Mouse (Mus musculus) heart, adult 9 months (tissue): ENCODE results near the gene Nlgn1.

Experiments used
- DNase-seq, 2 experiments: peaks; one replicate each; pipeline ENCODE4 v3.0.0; 2022; ENCODE audit warnings: low spot score in 2 of 2

Nlgn1 gene

DNA sequence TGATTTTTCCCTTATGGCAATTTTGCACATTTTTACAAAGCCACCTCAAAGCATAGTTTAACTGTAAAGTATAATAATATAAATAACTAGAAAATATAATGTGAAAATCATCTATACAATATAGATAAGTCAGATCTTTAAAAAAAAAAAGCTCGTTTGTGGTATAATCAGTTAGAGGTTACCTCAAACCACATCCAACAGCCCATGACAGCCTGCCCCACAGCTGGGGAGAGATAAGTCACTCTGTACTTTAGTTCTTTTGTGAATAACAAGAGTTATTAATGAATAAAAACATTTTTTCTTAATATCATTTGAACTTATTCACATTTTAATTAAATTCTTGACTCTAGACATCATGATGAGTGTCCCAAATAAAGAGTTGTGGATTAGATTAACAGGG, 130.8 kb downstream of the Nlgn1 start:
- DNase-seq: no peak

- DNase-seq: no peak
Measured at GRCm38 (mm10) chr3:26194970-26195369, 137.3 kb downstream of the Nlgn1 start.

GRCm38 (mm10) chr3:26181013-26181412, 151.2 kb downstream of the Nlgn1 start:
- no peak for DNase-seq

GRCm38 (mm10) chr3:26175371-26175770, 156.9 kb downstream of the Nlgn1 start:
- no peak for DNase-seq

DNA sequence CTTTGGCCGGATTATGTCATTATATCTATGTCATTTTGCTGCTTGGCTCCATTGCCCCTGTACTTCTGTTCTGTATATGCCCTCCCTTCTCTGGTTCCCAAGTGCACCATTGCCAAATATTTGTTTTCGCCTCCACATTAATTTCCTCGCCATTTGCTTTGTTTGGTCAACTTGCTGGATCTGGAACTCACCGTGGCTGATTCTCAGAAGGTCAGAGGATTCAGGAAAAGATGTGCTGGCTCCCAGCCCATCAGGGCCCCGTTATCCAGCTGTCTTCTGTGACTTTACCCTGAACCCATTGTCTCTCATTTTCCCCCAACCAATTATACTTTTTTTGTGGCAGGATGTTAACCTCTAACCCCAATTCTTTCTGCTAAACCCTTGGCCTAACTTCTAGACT, 158.0 kb downstream of the Nlgn1 start:
- DNase-seq: no peak

DNA sequence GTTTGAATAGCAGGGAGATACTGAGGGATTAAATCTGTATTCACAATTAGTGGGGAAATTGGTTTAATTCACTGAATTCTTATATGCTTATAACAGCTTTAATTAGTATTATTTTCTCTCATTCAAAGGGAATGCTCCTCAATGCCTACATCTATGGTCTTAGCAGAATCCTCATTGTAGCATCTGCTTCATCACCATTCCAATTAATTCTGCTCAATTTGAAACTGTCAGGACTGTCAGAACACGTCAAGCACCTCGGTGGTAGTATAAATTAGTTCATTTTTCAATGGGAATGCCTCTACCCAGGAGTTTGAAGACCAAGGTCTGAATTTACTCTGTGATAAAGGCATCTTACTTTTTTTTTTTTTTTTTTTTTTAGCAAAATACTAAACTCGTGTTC, 158.6 kb downstream of the Nlgn1 start:
- no peak for DNase-seq

DNA sequence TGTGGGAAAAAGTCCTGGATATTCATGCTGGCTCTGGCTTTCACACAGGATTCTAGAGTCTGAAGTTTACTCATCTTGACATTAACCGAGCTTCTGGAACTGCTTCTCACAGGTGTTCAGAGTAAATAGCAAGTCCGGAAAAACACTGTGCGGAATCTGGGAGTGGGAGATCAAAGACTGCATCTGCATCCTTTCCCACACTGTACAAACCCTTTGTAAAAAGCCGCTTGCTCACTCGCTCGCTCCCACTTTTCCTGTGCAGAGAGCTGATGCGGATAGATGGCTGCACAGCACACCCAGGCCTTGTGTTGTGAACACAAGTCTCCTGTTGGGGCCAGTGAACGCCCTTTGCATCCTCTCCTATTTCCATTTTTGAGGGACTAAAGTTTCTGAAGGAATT, 165.5 kb downstream of the Nlgn1 start:
- no peak for DNase-seq

GRCm38 (mm10) chr3:26153782-26154181, 178.5 kb downstream of the Nlgn1 start:
- DNase-seq: no peak

DNA sequence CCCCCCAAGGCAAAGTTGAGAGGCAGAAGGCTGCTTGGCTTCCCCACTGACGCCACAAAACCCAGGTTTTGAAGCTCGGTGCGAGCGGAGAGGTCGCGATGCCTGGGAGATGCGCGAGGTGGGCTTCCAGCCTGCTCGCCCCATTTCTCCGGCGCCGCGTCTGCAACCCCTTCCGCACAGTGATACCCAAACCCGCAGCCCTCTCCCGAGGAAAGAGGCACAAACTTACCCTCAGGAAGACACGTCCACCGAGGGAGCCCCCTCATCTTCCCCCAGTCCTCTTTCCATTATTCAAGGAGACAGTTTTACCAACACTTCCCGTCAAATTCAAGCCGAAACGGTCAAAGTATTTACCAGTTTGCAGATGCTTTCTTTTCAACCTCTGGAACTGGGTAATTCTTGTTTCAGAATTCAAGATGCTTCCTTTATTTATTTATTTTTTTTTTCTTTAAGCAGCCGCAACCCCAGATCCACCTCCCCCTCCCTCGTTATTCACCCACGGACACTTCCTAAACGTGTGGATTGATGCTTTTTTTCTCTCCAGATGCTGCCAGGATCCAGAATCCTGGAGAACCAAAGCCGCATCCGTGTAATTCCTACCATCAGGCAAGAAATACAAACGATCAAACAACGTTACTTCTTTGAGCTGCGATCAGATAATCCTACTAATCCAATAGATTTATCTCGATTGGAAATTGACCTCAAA, 179.1 kb downstream of the Nlgn1 start:
- no peak for DNase-seq

- DNase-seq: no peak
Measured at GRCm38 (mm10) chr3:26152510-26153035, 179.7 kb downstream of the Nlgn1 start.

DNA sequence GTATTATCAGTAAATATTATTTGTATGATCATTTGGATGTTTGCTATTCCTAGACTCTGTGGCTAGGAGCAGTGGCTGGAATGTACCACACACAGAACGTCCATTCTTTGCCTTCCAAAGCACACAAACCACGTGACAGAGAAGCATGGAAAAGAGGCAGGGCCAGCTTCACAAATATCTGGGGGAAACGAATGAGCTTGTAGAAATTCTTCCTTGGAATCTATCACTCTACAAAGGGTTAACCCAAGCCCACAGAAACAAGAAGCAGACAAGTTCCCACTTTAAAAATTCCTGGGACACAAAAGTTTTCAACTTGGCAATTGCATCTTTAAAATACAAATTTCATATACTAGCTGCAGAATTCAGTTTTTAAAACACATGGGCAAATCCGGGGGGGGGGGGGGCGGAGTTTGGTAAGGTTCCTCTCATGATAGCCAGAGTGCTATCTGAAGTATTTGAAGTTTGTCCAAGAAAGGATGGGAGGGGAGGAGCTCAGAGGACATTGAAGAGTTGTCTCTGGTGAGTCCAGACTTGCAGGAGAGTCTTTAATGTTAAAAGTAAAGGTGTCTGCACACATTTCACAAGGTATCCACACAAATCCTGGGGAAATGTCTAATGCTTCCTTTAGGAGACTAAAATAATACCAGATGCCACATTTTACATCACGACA, 180.8 kb downstream of the Nlgn1 start:
- no peak for DNase-seq

GRCm38 (mm10) chr3:26146174-26146573, 186.1 kb downstream of the Nlgn1 start:
- no peak for DNase-seq

DNA sequence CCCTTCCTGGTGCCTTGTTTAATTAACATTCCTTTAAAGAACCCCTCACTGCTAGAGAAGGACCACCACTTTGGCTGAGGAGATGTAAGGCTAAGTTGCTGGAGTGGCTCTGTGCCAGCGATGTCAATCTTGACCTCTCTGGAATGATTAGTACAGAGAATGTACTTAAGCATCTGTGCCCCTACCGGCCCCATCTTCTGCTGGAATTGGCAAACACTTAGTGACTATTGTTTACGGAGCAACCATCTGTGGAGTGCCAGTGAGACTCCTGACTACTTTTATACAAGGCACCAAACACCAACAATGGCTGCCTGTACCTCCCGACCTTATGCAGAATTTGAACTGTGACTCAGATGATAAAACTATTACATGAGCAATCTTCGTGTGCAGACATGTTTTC, 186.8 kb downstream of the Nlgn1 start:
- no peak for DNase-seq

DNA sequence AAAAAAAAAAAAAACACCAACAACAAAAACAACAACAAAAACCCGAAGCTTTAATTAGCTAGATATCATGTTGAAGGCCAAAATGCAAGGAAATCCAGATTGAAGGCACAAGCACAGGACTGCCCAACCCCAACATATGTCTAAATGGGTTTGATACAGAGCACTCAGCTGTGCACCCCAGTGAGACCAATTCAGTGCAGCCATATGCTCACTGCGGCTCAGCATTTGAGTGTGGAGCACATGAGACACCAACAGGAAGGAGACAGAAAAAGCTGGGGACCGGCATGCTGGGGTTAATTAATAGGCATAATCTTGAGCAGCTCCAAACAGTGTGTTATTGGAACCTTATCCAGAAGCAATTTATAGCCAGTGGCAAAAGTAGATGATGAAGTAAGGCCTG, 190.7 kb downstream of the Nlgn1 start:
- DNase-seq: no peak

- no peak for DNase-seq
Measured at GRCm38 (mm10) chr3:26134839-26135651, 197.2 kb downstream of the Nlgn1 start.

DNA sequence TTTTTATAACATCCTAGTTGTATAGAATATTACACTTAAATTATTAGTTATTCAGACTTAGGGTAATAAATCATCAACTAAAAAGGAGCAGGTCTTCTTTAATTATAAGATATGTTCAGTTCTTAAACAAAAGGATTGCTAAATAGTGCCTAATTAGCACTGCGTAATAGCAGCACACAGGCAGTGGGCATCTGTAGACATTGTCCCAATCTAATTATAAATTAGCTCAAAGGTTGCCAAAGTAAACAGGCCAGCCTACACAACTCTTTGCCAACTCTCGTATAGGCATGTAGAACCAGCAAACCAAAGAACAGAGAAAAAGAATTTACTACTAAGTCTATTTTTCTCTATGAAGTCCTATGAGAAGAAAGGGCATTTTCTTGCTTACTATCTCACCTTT, 201.3 kb downstream of the Nlgn1 start:
- DNase-seq: no peak

DNA sequence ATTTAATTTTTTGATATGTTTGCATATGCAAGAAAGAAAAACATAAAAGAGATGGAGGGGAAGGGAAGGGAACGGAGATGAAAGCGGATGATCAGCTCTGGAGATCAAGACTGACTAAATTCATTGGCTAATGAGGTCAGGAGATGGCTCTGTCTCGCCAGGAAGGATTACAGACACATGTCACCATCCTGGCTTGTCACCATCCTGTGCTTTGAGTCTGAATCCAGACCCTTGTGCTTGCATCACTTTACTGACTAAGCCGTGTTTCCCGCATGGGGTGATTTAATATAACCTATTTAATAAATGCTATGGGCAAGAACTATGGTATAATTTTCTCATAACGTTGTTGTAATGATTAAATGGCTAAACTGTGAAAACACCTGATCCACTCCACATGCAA, 202.8 kb downstream of the Nlgn1 start:
- DNase-seq: no peak

DNA sequence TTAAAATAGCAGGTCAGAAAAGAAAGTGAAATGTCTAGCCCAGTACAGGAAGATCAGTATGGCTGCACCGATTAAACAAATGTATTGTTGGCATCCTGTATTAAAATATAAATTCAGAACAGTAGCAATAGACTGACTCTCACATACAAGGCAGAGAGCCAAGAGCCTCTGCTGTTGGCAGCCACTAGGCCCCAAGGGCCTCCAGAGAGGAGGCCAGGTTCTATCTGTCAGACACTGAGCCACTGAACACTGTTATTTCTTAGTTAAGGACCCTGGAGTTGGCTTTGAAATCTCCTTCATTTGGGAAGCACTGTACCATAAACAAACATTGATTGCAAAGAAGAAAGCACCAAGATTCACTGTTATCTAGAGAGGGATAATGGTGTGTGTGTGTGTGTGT, 215.2 kb downstream of the Nlgn1 start:
- DNase-seq: no peak

GRCm38 (mm10) chr3:26106361-26106760, 225.9 kb downstream of the Nlgn1 start:
- DNase-seq: no peak

DNA sequence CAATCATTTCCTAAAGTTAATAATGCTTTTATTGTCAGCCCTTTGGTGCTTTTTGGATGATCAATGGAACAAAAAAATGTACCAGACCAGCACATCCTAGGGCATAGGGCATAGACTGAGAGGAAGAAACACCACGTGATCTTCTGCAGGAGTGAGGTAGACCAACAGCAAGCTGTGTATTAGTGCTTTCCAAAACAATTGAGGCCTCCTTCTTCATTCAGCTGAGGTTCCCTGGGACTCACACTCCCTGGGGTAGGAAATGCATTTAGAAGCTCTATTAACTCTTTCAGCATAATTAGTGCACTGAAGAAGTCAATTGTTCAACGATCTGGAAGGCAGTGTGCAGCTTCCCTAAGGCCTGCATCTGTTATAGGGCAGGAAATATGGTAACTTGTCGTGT, 226.7 kb downstream of the Nlgn1 start:
- DNase-seq: no peak

DNA sequence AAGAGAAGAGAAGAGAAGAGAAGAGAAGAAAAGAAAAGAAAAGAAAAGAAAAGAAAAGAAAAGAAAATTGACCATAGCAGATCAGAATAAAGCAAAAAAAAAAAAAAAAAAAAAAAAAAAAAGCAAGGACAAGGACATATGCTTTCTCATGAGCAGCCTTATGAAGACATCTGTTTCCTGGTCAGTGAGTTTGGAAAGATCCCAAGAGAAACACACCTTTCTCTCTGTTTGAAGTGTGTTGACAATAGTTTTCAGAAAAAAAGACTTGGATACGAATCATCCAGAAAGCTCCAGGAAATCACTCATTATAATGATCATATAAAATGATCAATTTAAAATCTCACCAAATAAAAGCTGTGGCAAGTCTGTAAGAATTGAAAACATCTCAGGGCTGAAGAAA, 230.0 kb downstream of the Nlgn1 start:
- no peak for DNase-seq

- no peak for DNase-seq
Measured at GRCm38 (mm10) chr3:26095551-26095950, 236.7 kb downstream of the Nlgn1 start.

DNA sequence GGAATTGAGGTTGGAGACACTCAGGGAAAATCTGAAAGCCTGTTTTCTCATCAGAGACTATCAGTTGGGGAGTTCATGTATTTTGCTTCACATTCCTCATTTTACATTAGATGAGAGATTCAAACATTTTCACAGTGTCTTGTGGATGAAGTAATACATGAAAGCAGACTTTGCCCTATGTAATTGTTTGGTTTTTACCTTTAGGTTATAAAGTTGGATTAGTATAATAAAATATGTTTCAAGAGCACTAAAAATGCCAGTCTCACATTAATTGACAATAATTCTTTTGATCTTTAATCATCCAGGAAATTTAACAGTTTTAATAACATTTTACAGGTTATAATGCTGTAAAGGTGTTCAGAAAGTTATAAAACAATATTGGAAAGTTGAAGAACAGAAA, 262.9 kb downstream of the Nlgn1 start:
- no peak for DNase-seq
